Mouse (Mus musculus) right cerebral cortex, postnatal 25 days (tissue): ENCODE data around the gene Cntn1.

Experiments
- DNase-seq: peaks from one replicate; pipeline ENCODE4 v3.0.0; 2022

The Cntn1 gene

DNA sequence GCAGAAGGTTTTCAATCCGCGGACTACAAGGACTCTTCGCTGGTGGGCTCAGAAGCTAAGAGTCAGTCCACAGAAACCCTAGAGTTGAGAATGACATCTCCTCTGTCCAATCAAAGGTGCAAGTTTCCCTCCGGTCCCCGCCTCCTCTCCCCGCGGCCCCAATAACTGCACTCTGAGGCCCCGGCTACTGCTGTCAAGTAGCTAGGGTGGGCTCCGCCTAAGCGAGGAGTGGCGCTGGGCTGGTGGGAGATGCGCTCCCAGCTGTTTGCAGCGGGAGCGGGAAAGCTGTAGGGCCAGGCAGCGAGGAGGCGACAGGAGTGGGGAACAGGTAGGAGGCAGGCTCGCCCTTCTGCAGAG lies at the start of gene Cntn1:
Gene Cntn1, plus strand, starts transcription at position 170 of the 357 bp plus-strand sequence.
- peak; percentile 88 for DNase-seq

DNA sequence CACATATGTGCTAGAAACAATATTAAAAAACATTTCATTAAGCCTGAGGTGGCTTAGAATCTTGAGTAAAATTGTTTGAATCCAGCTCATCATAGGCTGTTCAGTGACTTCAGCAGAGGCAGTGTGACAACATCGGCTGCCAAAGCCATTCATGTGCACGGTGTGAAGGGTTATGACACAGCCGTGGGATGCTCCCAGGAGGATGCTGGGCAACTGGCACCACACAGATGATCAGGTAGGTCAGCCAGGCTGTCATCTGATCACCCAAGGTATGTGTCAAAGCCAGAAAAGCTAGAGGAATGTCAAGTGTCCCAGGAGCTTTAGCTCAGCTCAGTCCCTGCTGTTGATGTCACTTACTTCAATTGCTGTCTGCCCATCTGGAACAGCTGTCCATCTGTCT lies 49.5 kb upstream of the Cntn1 start:
- DNase-seq, result no peak

DNA sequence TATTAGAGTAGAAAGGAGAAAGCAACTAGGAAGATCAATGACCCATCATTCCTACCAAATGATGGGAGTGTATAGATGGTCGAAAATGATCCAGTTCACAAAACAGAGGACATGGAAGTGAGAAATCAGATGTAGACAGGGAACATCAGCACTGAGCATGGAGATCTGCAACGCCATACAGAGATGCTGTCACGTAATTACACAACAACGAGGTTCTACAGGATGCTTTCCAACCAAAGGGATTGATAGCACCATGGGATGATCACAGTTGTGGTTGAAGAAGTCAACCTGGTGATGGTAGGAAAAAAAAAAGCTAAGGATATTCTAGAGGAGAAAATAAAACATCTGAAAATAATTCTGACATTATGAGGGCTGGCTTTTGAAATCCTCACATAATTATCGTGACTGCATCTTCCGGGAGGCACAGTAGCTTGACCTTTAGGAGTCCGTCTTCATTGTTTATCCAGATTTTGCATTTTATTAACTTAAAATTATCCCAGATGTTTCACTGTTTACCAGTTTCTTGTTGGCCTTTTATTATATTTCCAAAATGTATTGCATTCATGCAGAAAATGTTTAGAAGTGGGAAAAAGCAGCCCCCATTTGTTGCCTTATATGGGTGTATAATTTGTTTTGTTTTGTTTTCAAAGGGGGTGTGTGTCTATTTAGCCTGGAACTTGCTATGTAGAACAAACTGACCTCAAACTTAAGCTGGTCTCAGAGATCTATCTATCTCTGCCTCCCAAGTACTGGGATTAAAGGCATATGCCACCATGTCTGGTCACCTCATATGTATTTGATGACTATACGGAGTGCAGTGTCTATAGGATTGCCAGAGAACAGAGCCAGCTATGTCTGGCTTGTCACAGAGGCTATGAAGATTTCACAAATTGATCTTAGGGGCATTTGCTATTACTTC lies 38.5 kb upstream of the Cntn1 start:
- no peak for DNase-seq

DNA sequence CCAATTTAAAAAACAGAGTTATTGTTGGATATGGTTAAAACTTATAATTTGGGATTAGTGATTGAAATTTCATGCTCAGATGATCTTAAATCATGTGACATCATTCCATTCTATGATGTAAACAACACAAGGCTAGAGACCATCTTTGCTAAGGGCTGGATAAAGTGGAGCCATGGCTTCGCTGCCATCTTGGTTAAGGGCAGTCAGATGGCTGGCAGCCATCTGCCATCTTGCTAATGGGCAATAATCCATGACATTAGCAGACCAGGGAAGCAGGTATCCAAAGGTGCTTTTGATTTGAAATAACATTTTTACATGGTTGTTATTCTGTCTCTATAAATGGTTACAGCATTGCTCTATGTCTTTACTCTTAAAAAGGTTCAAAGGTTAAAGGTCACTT lies 16.9 kb upstream of the Cntn1 start:
- DNase-seq, result no peak

DNA sequence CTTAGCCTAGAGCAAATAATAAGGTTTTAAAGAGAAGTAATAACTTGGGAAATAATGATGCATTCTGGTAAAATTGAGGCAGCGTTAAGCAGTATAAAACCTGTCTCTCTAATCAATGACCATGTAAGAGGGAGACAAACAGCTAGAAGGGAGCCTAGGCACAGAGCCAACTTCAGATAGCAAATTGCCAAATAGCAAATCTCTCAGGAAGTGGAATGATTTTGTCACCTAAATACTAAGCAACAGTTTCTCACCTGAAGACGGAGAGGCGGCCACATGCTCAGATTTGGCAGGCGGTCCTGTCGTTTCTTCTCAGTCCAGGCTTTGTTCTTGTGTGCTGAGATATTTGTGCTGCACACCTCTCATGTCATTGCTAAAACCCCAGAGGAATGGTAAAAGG lies 8.4 kb upstream of the Cntn1 start:
- no peak for DNase-seq

DNA sequence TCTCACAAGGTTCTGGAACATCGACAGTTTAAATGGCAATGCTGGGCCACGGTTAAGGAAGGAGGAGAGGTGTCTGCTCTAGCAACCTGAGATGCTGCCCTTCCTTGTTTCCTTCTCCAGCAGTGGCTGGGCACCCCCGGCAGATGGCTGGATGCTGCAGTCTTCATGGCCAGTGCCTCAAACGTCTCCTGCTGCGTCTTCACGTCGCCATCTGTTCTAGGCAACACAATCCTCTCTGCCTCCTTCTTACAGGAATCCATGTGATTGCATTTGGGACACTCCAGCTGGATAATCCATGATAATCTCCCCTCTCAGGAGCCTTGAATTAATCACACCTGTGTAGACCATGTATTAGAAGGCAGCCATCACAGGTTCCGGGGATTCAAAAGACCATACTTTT lies 4.9 kb upstream of the Cntn1 start:
- no peak for DNase-seq

DNA sequence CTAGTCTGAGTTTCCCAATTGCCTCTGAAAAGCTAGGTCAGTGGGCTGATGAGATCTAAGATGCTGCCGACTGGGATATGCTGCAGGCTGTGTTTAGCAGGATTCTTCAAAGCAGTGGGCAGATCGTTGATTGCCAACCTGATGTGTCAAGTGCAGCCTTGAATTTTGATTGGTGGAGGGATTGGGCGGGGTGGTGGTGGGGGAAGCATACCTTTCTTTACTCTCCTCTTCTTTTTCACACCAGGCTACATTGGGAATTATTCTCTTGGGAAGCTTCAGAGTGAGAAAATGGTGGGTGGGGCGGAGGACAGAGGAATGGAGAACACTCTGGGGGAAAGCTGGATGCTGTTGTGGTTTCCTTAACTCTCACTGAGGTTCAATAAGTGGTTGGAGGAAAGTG lies 2.9 kb upstream of the Cntn1 start:
- no peak for DNase-seq

DNA sequence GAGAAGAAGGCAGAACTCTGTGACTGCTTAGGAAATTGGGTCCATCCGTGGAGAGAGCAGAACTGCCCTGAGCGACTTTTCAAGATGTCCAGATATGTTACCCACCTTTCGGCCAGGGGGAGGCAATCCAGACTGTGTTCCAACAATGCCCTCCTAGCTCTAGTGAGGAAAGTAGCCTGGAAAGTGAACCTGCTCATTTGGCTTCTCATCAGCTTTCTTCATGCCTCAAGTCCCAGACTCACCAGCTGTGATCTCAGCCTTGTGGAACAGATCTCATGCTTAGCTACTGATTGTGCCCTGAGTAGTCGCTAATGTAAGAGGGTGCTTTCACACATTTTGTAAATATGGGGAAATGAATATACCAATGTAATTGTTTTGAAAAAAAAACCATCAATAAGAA lies 2.4 kb upstream of the Cntn1 start:
- DNase-seq, result no peak

DNA sequence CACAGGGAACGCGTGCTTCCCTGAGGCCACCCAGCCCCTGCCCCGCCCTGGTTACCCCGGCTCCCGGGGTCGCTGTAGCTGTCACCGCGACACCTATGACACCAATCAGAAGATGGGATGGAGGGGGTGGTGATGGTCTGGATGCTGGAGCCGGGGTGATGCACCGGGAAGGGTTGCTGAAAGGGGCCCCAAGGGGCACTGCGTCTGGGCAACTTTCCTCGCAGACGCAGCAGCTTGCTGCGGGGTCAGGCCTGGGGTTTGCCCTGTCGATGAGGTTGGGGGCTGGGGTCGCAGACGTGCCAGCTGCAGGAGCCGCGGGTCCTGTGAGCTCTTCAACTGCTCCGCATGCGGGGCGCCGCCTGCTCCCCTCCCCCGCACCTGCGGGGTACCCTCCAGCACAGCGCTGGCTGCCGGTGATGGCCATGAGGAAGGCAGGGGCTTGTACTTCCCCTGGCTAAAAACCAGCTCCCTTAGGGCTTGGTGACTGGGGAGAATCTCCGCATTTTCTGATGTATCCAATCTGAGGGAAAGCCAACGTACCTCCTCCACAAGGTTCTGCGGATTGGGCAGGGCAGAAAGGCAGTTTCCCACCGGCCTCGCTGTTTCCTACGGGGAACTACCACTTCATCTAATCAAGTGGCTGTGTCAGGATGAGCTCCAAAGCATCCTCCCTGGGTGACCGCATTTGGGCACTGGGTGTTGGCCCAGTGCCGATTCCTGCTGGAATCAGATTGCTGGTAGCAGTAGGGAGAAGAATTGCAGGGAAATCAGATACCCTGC lies 578 bp downstream of the Cntn1 start:
- peak; percentile 71 for DNase-seq

DNA sequence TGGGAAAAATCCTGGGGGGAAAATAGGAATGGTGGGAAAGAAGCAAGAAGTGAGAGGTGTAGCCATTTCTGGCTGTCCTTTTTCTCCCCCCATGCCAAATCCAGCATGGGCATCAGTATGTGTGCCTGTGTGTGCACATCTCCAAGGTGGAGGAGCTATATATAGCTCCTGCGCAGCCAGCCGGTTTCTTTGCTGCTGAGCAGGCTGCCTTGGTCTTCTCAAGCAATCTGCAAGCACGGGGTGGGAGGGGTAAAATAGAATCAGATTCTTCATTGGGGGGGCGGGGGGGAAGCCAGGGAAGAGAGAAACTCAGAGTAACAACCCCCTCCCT lies 1.1 kb downstream of the Cntn1 start:
- no peak for DNase-seq

DNA sequence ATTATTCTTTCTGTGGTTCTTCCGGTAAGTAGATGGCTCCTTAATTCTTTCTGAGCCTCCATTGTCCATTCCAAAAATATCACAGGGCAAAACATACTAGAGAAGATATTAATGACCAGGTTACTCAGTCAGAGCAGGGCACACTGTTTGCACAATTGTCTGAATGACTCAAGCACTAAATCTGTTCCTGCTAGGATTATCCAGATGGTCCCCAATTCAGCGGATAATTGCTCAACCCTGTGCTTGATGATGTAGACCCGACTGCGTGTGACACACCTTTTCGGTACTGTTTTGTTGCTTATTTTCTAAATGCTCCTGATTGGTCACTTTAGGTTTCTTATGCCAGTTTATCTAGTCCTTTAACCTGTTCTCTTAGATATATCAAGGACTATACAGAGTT lies 6.6 kb downstream of the Cntn1 start:
- DNase-seq, result no peak

DNA sequence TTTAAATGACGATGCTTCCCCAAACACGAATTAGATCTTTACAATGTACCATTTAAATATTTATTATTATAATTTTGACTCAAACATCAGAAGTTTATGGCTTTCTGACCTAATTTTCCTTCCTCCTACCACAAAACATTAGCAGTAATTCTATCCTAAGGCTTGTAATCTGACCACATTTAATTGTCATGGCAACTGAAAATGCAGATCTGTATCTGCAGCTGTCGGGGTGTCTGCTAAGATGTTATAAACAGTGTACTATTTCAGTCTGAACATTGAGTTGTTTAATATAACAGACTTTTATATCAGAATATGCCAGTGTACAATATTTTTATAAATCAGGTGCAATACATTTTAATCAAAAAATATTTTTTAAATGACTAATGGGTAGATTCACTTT lies 10.0 kb downstream of the Cntn1 start:
- no peak for DNase-seq

DNA sequence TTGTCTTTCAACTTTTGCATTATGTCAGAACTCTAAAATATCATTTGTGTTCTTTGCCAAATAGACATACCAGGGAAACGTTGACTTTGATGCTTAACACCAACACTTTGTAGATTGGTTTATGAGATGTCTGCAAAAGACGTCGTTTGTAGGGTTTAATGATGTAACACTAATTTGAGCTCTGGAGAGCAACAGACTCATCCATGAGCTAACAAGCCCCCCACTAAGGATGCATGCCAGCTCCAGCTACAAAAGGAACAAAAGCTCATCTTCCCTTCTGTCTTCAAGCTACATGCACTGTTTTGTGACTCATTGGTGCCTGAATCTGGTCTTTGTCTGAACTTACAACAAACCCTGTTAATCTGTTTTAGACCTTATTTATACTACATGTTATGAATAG lies 28.5 kb downstream of the Cntn1 start:
- no peak for DNase-seq

DNA sequence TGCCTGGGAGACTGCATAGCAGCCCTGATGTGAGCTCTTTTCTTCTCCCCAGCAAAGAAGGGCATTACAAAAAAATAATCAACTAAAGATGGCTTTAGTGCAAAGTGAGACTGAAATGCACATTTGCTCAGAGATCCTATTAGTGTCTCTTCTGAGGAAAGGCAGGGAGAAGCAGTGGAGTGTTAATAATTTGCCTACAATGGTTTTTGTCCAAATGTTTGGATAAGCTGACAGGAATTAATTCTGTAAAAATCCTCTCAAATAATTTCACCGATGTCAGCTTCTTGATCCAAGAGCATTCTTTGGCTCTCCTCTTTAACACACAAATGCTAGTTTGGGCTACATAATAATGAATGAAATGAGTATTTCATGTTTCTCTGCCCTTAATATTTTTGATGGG lies 34.9 kb downstream of the Cntn1 start:
- DNase-seq, result no peak

DNA sequence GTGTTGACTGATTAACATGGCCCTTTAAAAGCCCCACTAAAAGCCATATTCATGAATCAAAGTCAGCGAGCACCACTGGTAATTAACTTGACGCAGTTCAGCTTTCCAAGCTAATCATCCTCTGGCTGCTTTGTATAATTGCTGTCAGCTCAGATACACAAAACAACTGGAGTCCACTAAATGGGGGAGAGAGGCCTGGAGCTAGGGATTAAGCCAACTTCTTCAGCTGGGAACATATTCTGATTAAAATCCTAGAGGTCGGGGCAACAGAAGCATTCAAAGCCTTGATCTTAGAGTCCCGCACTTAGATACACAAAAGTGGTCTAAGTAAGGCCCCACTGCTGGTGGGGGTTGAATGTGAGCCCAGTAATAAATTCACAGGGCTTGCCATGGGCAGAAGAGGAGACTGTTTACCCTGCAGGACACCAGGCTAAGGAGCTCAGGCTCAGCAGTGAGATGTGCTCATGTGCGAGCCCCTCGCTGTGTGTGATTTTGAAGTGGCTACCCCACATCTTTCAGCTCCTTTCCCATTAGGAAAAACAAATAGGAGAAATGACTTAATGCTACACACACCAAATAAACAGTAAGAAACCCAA lies 36.8 kb downstream of the Cntn1 start:
- no peak for DNase-seq

DNA sequence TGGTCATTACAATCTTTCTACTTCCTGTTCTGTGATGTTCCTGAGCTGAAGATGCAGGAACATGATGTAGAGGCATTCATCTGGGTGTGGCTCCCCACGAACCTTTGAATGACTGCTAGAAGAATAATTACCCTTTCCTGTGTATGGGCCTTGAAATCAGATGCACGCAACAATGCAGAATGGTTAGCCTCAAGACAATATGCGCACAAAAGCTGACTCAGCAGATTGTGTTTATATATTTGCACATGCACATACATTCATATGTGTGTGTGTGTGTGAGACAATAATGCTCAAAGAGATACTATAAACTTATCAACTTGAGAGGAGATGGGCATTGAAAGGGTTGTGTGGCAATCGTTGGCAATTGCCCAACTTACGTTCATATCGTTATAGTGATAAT lies 39.8 kb downstream of the Cntn1 start:
- DNase-seq, result no peak

DNA sequence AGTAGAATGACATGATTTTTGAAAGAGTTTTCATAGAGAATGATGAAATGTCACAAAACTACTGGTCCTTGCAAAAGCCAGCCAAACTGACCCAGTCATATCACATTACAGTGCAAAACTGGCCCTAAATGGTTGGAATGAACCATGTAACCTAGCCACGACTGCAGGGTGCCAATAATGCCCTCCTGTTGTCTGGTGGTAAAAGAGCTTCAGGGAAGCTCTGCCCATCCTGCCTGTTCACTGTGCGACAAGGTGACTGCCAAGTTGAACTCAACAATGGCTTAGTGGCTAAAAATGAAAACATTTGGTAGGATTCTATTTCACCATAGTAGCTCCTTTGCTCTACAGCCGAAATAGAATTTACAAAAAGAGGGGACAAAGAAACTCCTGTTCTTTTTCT lies 41.1 kb downstream of the Cntn1 start:
- DNase-seq, result no peak

DNA sequence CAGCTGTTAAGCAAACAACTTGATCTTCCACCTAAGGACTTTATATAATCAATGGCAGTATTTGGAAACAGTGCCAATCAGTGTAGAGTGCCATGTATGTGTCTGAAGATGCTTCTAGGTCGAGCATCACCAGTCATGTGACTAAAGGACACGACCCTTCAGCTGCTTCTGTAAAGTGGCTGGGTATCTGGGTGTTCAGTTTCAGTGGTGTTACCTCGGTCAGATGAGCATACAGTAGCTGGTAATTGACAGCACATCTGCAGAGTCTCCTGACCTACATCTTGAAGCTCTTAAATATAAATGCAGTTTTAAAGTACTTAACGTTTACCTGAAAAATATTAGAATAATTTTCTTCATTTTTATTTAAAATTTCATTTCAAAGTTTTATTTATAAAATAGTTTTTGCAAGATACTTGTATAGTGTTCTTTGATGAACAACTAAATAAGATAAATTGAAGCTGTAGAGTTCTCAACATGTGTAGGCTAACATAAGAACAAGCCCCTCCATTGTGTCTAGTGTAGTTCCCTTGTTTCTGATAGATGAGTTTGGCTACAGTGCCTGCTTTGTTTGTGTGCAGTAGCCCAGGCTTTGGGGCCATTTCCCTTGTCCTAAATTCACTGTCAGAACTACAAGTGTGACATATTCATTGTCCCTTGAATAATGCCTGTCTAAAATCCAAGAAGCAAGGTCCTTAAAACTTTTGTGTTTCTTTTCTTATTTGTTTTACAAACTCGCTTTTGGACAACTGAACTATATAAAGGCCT lies 48.6 kb downstream of the Cntn1 start:
- no peak for DNase-seq

DNA sequence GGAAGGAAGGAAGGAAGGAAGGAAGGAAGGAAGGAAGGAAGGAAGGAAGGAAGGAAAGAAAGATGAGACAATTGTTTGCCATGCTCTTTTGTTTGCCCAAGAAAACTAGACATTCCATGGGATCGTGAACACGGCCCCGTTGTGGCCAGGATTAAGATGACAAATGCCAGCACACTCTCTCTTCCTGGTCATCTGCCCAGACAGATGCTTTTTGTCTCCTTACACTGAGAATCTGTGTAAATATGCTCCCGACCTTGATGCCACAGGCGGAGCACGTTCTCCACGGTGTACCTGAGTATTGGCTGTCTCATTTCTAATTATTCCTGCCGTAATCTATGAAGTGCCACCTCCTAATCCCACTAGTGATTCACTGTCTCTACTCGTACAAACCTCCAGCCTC lies 51.0 kb downstream of the Cntn1 start:
- no peak for DNase-seq

DNA sequence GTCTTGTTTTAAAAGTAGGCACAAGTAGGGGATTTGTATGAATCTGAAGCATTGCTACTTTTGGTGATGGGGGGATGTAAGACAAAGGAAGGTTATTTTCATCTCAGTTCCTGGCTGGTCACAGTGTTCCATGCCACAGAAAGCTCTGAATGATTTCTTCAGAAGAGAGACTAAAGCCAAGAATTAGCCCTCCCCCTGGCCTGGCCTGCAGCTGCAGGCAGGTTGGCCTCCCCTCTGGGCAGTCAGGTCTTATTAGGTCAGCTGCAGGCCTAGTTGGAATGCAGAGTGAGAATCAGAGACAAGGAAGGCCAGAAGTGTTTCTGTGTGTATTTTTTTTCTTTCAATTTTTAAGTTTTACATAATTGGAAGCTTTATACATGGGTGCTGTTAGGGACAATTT lies 61.5 kb downstream of the Cntn1 start:
- no peak for DNase-seq

DNA sequence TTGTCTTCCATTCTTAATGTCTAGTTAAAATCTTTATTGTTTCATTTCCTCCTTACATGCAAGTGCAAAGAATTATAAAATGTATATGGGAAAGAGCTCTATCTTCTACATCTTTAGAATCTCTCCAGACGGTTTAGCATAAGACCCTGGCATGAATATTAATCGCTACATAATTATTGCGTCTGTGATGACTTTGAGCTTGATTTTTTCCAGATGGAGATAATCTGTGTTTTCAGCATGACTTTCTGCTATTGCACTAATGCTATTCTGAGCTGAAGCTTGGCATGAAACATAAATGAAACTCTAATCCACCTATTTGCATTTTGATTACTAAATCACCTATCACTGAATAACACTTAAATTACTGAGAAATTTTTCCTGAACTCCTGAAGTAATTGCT lies 82.0 kb downstream of the Cntn1 start:
- no peak for DNase-seq

DNA sequence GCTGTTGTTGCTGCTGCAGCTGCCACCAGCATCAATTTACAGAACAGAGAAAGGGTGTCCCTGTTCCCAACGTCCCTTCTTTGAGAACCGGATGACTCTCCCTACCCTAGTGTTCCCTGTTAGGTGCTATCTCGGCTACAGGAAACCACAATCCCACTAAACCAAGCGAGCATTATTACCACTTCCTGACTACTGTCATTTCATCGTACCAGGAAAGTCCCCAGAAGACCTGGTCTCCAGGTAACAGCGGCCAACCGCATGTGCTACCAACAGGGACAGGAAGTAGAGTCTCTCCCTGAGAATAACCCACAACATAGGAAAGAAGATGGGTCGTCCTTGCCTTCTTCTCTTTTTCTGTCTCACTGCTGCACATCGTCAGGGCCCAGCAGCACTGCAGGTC lies 83.3 kb downstream of the Cntn1 start:
- DNase-seq, result no peak

DNA sequence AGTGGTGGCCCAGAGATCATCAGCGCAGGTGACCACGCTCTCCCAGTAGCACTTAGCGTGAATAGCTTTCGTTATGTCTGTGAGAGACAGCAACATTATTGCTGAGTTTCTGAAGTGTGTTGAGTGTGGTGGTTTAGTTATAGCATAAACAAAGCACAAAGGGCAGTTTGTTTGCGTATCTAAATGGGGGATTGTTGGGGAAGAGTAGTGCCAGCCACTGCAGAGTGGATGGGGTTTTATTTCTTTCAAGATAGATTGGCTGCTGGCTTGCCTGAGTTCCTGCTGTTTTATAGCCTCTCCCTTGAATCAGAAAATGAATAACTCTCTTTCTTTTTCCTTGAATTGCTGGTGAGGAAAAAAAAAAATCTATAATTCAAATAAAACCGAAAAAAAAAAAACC lies 86.1 kb downstream of the Cntn1 start:
- DNase-seq, result no peak
